ENCODE assay signal across 11 mouse cellular contexts in the genomic region with DNA sequence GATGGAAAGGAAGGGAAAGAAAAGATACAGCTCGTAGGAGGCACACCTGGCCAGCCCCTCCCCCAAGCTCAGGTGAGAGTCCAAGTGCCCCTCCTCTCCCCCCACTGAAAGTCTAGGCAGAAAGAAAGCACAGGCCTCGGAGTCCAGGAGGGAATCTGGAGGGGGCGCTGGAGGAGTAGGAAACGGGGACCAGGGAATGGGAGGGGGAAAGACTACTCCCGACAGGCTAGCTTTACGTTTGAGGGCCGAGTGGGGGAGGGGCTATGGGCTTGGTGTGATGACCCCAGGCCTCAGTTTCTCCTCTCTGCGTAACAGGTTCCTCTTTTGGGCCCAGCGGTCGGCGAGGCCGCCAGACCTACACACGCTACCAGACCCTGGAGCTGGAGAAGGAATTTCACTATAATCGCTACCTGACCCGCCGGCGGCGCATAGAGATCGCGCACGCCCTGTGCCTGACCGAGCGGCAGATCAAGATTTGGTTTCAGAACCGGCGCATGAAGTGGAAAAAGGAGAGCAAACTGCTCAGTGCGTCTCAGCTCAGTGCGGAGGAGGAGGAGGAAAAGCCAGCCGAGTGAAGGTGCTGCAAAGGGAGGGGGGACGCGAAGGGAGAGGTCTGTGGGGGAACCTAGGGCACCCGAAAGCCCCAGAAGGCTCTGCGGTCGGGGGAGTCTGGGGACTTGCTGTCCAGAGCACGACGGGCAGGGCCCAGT. TPM values are rescaled to one million over a fixed set of nuclear protein-coding genes. Genes with fewer than 3 reads are reported as not detected.
DNase-seq lines count a peak whose midpoint lies in the region; ATAC-seq lines count a peak whose summit lies in the region.
"Had no signal": no experiment of that assay in that cellular context is flagged by ENCODE, and none has a peak within 500 bp of the region (broad histone marks: within the 10 kb centered on the region; RNA-seq: fewer than 3 reads in every experiment).

No protein-coding gene starts in this region.

- H3K4me3 ChIP-seq in hindbrain, embryonic 12.5 days: peak overlapping the region; percentile 36
- peak overlapping the region; percentile 80 for H3K4me3 ChIP-seq in kidney, embryonic 15.5 days (replicated peaks)
- H3K4me3 ChIP-seq in neural tube, embryonic 14.5 days (ENCODE audit: low read depth, low read length): peak overlapping the region; percentile 95
- H3K4me3 ChIP-seq: erythroblast, embryonic 14.5 days had no signal

- ATAC-seq in hindbrain, embryonic 12.5 days (ENCODE audit: low FRiP score): no peak
- ATAC-seq in kidney, embryonic 15.5 days (replicated peaks; ENCODE audit: low FRiP score): peak; percentile 16; the same call in 1 of the 2 replicates
- no peak for ATAC-seq in neural tube, embryonic 14.5 days (ENCODE audit: low read depth)
- no peak for ATAC-seq in megakaryocyte, adult 5-6 weeks (ENCODE audit: poor library complexity, severe bottlenecking)

- H3K9ac ChIP-seq in hindbrain, embryonic 12.5 days: peak overlapping the region; percentile 64
- H3K9ac ChIP-seq in kidney, embryonic 15.5 days: peak overlapping the region; percentile 96
- peak overlapping the region; percentile 100 for H3K9ac ChIP-seq in neural tube, embryonic 14.5 days (replicated peaks; ENCODE audit: low read depth, low read length)

- no peaks in the 10 kb centered on the region for H3K36me3 ChIP-seq in hindbrain, embryonic 12.5 days
- peaks cover 21% of the 10 kb centered on the region; the same call in 1 of the 2 replicates for H3K36me3 ChIP-seq in kidney, embryonic 15.5 days
- peaks cover 33% of the 10 kb centered on the region for H3K36me3 ChIP-seq in neural tube, embryonic 14.5 days (ENCODE audit: control insufficient read depth, insufficient read depth, low read length)

- H3K4me2 ChIP-seq in hindbrain, embryonic 12.5 days (replicated peaks): peak overlapping the region; percentile 62
- peak overlapping the region; percentile 90 for H3K4me2 ChIP-seq in kidney, embryonic 15.5 days
- peak overlapping the region; percentile 100 for H3K4me2 ChIP-seq in neural tube, embryonic 14.5 days (ENCODE audit: low read depth, low read length)

- H3K4me1 ChIP-seq in hindbrain, embryonic 12.5 days: peaks cover 3% of the 10 kb centered on the region; the same call in 1 of the 2 replicates
- peaks cover 87% of the 10 kb centered on the region for H3K4me1 ChIP-seq in kidney, embryonic 15.5 days
- H3K4me1 ChIP-seq in neural tube, embryonic 14.5 days (ENCODE audit: control insufficient read depth, insufficient read depth, low read length): peaks cover 48% of the 10 kb centered on the region

- under 1% methylated on average over 34 of the region's 35 CpGs for WGBS in hindbrain, embryonic 12.5 days
- 12% methylated on average over 33 of the region's 35 CpGs for WGBS in kidney, embryonic 15.5 days
- WGBS in neural tube, embryonic 14.5 days: 2% methylated on average over 35 of the region's 35 CpGs

- H3K9me3 ChIP-seq in hindbrain, embryonic 12.5 days (replicated peaks): no peaks in the 10 kb centered on the region
- H3K9me3 ChIP-seq in kidney, embryonic 15.5 days (replicated peaks): no peaks in the 10 kb centered on the region
- no peaks in the 10 kb centered on the region for H3K9me3 ChIP-seq in neural tube, embryonic 14.5 days (ENCODE audit: control insufficient read depth, low read length)

- peak; percentile 65 for DNase-seq in kidney, adult 18-20 months
- DNase-seq in kidney, postnatal 14 days: no peak
- DNase-seq in cerebellum, adult 11 months: no peak
- DNase-seq: right cerebral cortex, postnatal 4 days had no signal

- peak overlapping the region; percentile 66 for H3K27ac ChIP-seq in hindbrain, embryonic 12.5 days
- peak overlapping the region; percentile 100 for H3K27ac ChIP-seq in kidney, embryonic 15.5 days
- H3K27ac ChIP-seq in neural tube, embryonic 14.5 days (ENCODE audit: low read depth, low read length): peak overlapping the region; percentile 100

- H3K27me3 ChIP-seq in hindbrain, embryonic 12.5 days: peaks cover 98% of the 10 kb centered on the region
- H3K27me3 ChIP-seq in kidney, embryonic 15.5 days: no peaks in the 10 kb centered on the region
- no peaks in the 10 kb centered on the region for H3K27me3 ChIP-seq in neural tube, embryonic 14.5 days (ENCODE audit: control insufficient read depth, insufficient read depth, low read length)

RNA-seq across cellular contexts. Expression of a gene that starts 2.6 kb away (rescaled TPM):
- 74.3 and 126 TPM in 2 replicates for polyA plus RNA-seq in hindbrain, embryonic 12.5 days (2016; fragmentation: Nextera tagmentation; extraction: Ambion mirVana)
- polyA plus RNA-seq in kidney, embryonic 15.5 days (2015; fragmentation: Nextera tagmentation; extraction: Ambion mirVana): 18.8 and 20.2 TPM in 2 replicates
- polyA plus RNA-seq in neural tube, embryonic 14.5 days (2014; fragmentation: Nextera tagmentation; extraction: Ambion mirVana): 49.1 and 52.4 TPM in 2 replicates
- not detected in 2 replicates for total RNA-seq in megakaryocyte, adult 5-6 weeks (2015)
- total RNA-seq in megakaryocyte, adult 5-6 weeks (2017): not detected in 2 replicates
- total RNA-seq: megakaryocyte-erythroid progenitor cell, adult 5-6 weeks had no signal
- polyA plus RNA-seq: erythroblast, embryonic 14.5 days had no signal

RNA-seq across cellular contexts. Expression of a gene that starts 8.2 kb away (rescaled TPM):
- polyA plus RNA-seq in hindbrain, embryonic 12.5 days (2016; fragmentation: Nextera tagmentation; extraction: Ambion mirVana): 60.0 and 64.5 TPM in 2 replicates
- 47.1 and 49.1 TPM in 2 replicates for polyA plus RNA-seq in kidney, embryonic 15.5 days (2015; fragmentation: Nextera tagmentation; extraction: Ambion mirVana)
- polyA plus RNA-seq in neural tube, embryonic 14.5 days (2014; fragmentation: Nextera tagmentation; extraction: Ambion mirVana): 138 and 141 TPM in 2 replicates
- total RNA-seq in megakaryocyte, adult 5-6 weeks (2015): not detected in 2 replicates
- not detected in 2 replicates for total RNA-seq in megakaryocyte, adult 5-6 weeks (2017)
- total RNA-seq: granulocyte monocyte progenitor cell, adult 5-6 weeks; megakaryocyte-erythroid progenitor cell, adult 5-6 weeks had no signal
- polyA plus RNA-seq: erythroblast, embryonic 14.5 days had no signal

RNA-seq across cellular contexts. Expression of a gene that starts 14.1 kb away (rescaled TPM):
- polyA plus RNA-seq in hindbrain, embryonic 12.5 days (2016; fragmentation: Nextera tagmentation; extraction: Ambion mirVana): 9.6 and 11.0 TPM in 2 replicates
- polyA plus RNA-seq in kidney, embryonic 15.5 days (2015; fragmentation: Nextera tagmentation; extraction: Ambion mirVana): 58.5 and 62.7 TPM in 2 replicates
- 120 and 133 TPM in 2 replicates for polyA plus RNA-seq in neural tube, embryonic 14.5 days (2014; fragmentation: Nextera tagmentation; extraction: Ambion mirVana)
- 0.11 TPM in 1 of 2 replicates, not detected in the other for total RNA-seq in megakaryocyte, adult 5-6 weeks (2015)
- not detected in 2 replicates for total RNA-seq in megakaryocyte, adult 5-6 weeks (2017)
- total RNA-seq: granulocyte monocyte progenitor cell, adult 5-6 weeks; megakaryocyte-erythroid progenitor cell, adult 5-6 weeks had no signal
- polyA plus RNA-seq: erythroblast, embryonic 14.5 days had no signal

RNA-seq across cellular contexts. Expression of a gene that starts 17.6 kb away (rescaled TPM):
- polyA plus RNA-seq in hindbrain, embryonic 12.5 days (2016; fragmentation: Nextera tagmentation; extraction: Ambion mirVana): 7.7 and 8.1 TPM in 2 replicates
- 6.4 and 7.1 TPM in 2 replicates for polyA plus RNA-seq in kidney, embryonic 15.5 days (2015; fragmentation: Nextera tagmentation; extraction: Ambion mirVana)
- polyA plus RNA-seq in neural tube, embryonic 14.5 days (2014; fragmentation: Nextera tagmentation; extraction: Ambion mirVana): 3.4 and 4.1 TPM in 2 replicates
- 2.9 and 3.4 TPM in 2 replicates for total RNA-seq in megakaryocyte, adult 5-6 weeks (2015)
- 3.7 and 4.0 TPM in 2 replicates for total RNA-seq in megakaryocyte, adult 5-6 weeks (2017)
- polyA plus RNA-seq: erythroblast, embryonic 14.5 days had no signal

RNA-seq across cellular contexts. Expression of a gene that starts 18.8 kb away (rescaled TPM):
- 4.4 and 8.1 TPM in 2 replicates for polyA plus RNA-seq in hindbrain, embryonic 12.5 days (2016; fragmentation: Nextera tagmentation; extraction: Ambion mirVana)
- 8.9 and 9.8 TPM in 2 replicates for polyA plus RNA-seq in kidney, embryonic 15.5 days (2015; fragmentation: Nextera tagmentation; extraction: Ambion mirVana)
- polyA plus RNA-seq in neural tube, embryonic 14.5 days (2014; fragmentation: Nextera tagmentation; extraction: Ambion mirVana): 78.6 and 120 TPM in 2 replicates
- not detected in 2 replicates for total RNA-seq in megakaryocyte, adult 5-6 weeks (2015)
- not detected in 2 replicates for total RNA-seq in megakaryocyte, adult 5-6 weeks (2017)
- total RNA-seq: granulocyte monocyte progenitor cell, adult 5-6 weeks; megakaryocyte-erythroid progenitor cell, adult 5-6 weeks had no signal
- polyA plus RNA-seq: erythroblast, embryonic 14.5 days had no signal

Comparison
In these comparisons a context has a peak if more than half of its experiments do, and no peak if none do; other contexts are left out.
1. H3K4me3 ChIP-seq: peak in every context shown above with its lines; median percentile 95 in neural tube, embryonic 14.5 days; 80 in kidney, embryonic 15.5 days; 36 in hindbrain, embryonic 12.5 days.